Mouse (Mus musculus) G1E (cell line): ENCODE measurements around the gene Rpl22l1.

Source experiments
- CTCF ChIP-seq: IDR thresholded peaks from 2 replicates; pipeline ENCODE4 v1.5.1; 2012; ENCODE audit warnings: low read depth, low read length, inconsistent platforms, mixed read lengths
- GATA1 ChIP-seq: IDR thresholded peaks from 2 replicates; pipeline ENCODE4 v1.6.1; 2012; ENCODE audit warnings: borderline replicate concordance, low read length, inconsistent platforms, mixed read lengths

DNA sequence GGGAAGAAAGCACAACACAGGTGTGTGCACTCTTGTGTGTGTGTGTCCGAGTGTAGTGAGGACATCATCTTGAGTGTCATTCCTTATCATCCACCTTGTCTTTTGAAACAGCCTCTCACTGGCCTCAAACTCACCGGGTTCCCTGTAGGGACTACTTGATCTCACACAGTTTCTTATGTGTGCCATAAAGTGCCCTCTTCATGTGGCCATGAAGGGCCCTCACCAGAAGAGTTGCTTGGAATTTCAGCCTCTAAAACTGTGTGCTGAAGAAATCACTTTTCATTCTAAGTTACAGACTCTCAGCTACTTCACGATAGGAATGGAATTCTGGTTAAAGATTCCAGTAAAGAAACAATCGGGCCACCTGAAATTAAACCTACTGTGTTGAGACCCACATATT, 38.3 kb upstream of the Rpl22l1 start:
- TF ChIP-seq CTCF: no peak
- no peak for TF ChIP-seq GATA1
